Mouse (Mus musculus): Measurements from ENCODE around the gene ccdc198.
A peak's percentile ranks its signal among the peaks of the same experiment; 100 is the strongest.
"Not testable (repeated sequence)": the region's sequence is repeated elsewhere in the genome, so short reads cannot be mapped to it uniquely, and the experiment has no call there.

The ccdc198 gene

GRCm38 (mm10) chr14:49245126-49245714 is at the start of gene ccdc198:
Gene ccdc198 (minus strand): TSS chr14:49245474.
- DNase-seq (ENCODE audit: low spot score): no peak

DNA sequence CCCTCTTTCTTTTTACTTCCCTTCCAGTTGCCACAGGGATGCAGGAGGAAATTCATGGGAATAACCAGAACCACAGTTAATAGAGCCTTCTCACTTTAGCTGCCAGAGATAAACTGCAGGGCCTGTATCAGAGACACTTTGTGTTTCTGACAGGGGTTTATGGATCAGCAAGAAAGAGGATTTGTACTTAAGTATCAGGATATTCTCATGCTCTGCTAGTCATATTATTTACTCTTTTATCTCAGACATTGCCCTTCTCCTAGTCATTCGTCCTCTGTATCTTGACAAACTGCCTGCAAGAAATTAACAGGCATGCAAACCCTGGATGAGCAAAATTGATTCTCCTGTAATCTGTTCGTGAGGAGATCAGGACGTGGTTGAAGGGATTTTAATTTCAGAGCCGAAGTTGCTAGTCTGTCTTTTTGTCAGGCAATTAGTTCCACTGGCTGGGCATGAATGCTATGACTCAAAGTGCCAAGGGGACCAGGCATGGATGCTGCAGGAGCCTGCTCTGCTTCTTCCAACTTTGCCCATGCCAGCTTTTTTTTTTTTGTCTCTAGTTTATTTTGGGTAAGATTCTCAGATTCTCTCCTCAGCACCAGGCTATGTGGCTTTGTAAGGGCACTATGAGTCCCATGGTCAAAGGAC is 48.7 kb upstream of the ccdc198 start:
- no peak for DNase-seq (ENCODE audit: low spot score)

DNA sequence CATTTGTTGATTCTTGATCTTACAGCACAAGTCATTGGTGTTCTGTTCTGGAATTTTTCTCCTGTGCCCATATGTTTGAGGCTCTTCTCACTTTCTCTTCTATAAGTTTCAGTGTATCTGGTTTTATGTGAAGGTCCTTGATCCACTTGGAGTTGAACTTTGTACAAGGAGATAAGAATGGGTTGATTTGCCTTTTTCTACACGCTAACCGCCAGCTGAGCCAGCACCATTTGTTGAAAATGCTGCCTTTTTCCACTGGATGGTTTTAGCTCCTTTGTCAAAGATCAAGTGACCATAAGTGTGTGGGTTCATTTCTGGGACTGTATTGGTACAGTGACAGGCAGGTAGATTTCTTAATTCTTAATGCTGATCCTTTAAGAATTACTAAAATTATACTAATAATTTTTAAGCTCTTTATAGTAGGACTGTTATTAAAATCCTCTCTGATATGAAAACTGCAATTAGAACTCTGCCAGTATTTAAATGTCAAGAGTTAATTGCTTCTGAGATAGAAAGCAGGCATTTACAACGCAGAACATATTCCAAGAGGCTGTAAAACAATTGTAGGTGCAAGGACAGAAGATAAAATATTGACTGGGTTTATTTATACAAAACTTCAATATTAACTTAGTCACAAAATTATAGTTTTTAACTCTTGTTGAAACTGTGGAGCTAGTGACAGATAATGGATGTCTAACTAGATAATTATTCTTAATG is 44.9 kb upstream of the ccdc198 start:
- DNase-seq (ENCODE audit: low spot score): no peak

DNA sequence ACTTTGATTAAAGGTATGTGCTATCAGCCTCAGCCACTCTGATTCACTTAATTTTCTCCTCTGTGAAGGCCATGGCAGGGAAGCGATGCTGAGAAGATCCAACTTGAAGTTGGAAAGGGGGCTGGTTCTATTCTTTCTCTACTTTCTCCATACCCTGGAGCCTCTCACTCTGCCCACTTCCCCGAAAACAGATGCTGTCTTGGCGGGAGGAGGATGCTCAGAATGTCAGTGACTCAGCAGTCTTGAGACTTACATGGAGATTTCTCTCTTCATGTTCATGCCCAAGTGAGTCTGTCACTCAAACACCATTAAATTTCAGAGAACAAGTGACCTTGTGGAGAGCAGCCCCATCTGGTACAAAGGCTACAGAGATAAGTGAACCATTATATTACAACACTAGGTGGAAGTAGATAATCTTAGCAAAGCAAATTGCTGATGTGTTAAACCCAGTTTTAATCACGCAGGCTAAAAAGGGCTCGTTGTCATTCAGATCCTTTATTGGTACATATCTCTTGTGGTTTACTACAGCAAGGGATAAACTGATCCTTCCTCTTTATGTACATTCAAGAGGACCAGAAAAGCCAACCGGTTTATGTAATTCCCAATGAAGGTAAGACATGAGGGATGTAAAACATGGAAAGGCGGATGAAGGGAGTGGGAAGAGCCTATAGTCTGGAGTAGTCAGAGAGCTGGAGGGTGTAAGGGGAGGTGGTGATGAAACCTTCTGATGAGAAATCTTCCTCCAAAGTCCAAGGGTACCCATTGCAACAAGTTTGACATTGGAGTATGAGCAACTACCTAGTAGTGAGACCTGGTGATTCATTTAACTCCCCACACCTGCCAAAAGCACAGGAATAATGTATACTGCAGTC is 38.7 kb upstream of the ccdc198 start:
- no peak for DNase-seq (ENCODE audit: low spot score)

GRCm38 (mm10) chr14:49278880-49279279 is 33.6 kb upstream of the ccdc198 start:
- no peak for DNase-seq (ENCODE audit: low spot score)

GRCm38 (mm10) chr14:49278479-49278878 is 33.2 kb upstream of the ccdc198 start:
- DNase-seq (ENCODE audit: low spot score): not testable (repeated sequence)

DNA sequence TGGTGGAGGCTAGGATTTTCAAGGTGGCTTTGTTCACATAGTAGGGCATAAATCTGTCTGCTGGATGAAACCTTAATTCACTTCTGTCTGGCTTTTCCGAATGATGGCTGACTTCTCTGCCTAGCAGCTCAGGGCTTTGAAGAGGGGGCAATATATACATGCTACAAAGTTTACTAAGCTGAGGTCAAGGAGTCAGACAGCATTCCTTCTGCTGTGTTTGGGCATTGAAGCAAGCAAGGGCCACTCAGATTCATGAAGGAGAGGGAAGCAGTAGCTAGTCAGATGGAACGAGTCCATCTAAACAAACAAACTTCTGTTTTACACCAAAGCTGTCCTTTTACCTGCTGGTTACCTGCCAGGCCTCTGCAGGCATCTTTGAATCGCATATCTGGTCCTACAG is 32.4 kb upstream of the ccdc198 start:
- no peak for DNase-seq (ENCODE audit: low spot score)

- no peak for DNase-seq (ENCODE audit: low spot score)
These were observed 30.1 kb upstream of the ccdc198 start for GRCm38 (mm10) chr14:49275376-49275775.

DNA sequence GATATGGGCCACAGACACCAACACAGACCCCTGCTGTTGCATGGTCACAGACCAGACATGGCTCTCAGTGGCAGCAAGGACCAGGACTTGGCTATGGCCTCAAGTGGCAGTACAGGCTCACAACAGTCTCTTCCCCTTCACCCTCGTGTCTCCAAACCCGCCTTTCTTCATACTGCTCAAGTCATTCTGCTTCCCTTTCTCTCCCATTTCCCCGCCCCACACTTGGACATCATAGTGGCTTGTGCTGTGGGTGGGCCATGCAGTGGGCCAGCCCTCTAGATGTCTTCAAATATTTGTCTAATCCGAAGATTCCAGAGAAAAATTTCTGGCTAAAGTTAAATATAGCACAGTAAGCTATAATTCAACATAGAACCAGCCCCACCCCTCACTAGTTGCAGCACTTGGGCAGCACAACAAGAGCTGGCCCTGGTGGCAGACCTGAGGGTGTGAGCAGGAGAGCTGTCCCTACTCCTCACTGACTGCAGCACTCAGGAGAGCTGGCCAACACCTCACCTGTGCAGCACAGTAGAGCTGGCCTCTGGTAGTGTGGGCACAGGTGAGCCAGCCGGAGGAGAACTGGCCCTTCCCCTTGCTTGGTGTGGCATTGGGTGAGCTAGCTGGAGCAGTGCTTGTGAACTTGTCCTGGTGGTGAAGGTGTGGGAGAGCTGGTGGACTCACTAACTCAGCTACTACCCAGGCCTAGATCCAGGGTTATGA is 20.2 kb upstream of the ccdc198 start:
- no peak for DNase-seq (ENCODE audit: low spot score)

DNA sequence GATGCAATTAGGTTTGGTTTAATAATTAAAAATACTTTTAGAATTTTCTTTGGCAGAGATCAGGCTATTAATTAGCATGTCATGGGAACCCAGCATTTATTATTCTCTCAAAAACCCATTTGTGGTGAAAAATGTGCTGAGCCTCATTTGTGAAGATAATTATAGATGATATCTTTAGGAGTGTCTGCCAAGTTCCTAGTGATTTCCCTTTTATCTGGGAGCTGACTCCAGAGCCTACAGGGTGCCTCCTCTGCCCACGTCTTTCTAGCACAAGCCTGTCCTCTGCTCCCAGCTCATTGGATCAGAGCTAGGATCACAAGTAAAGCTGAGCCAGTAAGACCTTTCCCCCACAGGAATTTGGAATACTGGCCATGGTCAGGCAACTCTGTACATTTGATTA is 3.8 kb downstream of the ccdc198 start:
- no peak for DNase-seq (ENCODE audit: low spot score)

- DNase-seq (ENCODE audit: low spot score): peak; percentile 59
These were observed 7.1 kb downstream of the ccdc198 start for GRCm38 (mm10) chr14:49238206-49238605.

- DNase-seq (ENCODE audit: low spot score): peak; percentile 45
These were observed 10.3 kb downstream of the ccdc198 start for GRCm38 (mm10) chr14:49234788-49235515.

DNA sequence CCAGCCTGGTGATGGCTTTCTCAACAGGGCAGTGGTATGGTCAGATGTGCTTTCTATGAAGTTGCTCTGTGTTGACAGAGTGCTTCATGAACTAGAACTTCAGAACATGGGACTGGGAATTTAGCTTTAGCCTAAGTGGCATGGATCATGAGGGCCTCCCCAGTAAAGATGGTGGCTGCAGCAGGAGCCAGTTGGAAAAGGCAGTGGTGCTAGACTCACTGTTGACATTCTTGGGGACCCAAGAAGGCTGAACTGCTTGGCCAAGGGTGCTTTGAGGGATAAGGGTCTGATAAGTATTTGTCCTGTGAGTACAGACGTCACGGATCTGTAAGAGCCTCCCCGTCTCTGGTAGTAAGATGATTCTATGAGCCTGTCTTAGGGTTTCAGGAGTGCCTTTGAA is 13.4 kb downstream of the ccdc198 start:
- no peak for DNase-seq (ENCODE audit: low spot score)

- peak; percentile 32 for DNase-seq (ENCODE audit: low spot score)
These were observed 18.3 kb downstream of the ccdc198 start for GRCm38 (mm10) chr14:49226986-49227385.

GRCm38 (mm10) chr14:49226471-49226870 is 18.8 kb downstream of the ccdc198 start:
- DNase-seq (ENCODE audit: low spot score): no peak

DNA sequence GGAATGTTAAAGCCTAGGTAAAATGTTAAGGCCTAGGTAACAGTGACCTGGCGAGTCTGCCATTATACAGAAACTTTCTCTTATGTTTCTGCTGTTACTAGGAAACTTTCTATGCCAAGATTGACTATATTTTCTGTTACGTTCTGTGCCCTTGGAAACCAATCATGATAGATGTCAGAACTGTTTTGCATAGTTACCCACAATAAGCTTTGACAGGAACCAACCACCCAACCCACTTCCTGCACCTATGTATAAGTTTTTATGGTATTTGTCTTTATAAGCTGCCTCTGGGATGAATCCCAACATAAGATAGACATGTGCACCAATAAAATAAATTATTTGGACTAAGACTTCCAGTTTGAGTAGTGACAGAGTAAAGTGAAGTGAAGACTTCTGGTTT is 23.5 kb downstream of the ccdc198 start:
- DNase-seq (ENCODE audit: low spot score): no peak

DNA sequence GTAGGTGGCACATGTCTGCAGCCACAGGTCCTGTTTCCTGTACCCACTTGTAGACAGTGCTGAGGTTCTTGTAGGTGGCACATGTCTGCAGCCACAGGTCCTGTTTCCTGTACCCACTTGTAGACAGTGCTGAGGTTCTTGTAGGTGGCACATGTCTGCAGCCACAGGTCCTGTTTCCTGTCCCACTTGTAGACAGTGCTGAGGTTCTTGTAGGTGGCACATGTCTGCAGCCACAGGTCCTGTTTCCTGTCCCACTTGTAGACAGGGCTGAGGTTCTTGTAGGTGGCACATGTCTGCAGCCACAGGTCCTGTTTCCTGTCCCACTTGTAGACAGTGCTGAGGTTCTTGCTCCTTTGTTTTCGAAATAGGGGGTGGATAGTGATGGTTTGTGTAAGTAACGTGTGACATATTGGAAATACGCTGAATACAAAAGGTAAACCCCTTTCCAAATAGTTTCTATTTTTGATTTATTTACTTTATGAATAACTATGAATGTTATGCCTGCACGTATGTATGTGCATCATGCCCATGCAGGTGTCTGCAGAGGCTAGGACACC is 25.7 kb downstream of the ccdc198 start:
- DNase-seq (ENCODE audit: low spot score): not testable (repeated sequence)

DNA sequence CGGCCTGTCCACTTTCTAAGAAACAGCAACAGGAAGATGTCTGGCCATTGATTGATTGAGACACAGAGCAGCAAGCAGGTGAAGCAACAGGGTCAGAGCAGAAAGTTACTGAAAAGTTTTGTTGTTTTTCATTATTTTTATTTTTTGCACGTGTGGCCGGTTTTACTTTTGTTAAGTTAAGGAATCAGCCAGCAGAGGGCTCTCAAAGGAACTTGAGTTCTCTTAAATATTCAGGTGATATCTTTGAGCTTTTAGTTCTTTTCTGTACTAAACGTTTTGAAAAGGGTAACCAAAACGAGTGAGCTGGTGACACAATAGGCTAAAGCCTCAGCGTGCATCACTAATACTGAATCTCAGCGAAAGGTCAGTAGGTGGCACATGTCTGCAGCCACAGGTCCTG is 26.6 kb downstream of the ccdc198 start:
- DNase-seq (ENCODE audit: low spot score): no peak

- not testable (repeated sequence) for DNase-seq (ENCODE audit: low spot score)
These were observed 35.1 kb downstream of the ccdc198 start for GRCm38 (mm10) chr14:49210215-49210614.

DNA sequence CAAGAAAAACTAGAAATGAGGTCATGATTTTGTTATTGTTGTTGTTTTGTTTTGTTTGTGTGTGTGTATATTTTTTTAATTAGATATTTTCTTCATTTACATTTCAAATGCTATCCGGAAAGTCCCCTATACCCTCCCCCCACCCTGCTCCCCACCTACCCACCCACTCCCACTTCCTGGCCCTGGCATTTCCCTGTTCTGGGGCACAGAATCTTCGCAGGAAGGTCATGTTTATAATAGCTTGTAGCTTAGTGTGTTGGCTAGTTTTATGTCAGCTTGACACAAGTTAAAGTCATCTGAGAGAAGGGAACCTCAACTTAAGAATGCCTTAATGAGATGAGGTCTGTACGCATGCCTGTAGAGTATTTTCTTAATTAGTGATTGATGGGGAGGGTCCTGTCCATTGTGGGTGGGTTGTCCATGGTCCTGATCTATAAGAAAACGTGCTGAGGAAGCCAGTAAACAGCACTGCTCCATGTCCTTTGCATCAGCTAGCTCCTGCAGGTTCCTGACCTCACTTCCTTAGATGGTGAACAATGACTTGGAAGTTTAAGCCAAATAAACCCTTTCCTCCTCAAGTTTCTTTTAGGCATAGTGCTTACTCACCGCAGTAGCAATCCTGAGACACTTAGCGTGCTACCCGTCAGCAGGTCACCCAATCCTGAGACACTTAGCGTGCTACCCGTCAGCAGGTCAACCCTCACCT is 44.0 kb downstream of the ccdc198 start:
- no peak for DNase-seq (ENCODE audit: low spot score)

Measured in urinary bladder, postnatal 14 days (tissue).